Mouse (Mus musculus): ENCODE measurements around the gene Usp10.

DNA sequence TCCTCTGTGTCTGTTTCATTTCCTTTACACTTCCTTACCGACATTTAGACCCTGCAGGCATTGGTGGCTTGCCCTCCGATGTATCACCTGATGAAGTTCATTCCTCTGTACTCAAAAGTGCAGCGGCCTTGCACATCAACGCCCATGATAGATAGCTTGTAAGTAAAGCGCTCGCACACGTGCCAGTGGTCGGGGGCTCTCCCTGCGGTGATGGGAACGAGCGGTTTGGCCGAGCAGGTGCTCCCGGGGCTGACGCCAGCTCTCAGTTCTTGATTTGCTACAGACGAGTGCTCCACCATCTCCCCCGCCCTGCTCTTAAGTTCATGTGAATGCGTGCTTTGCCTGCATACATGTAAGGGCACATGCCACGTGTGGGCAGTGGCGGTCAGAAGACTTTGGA, 37.5 kb downstream of the Usp10 start:
- TF ChIP-seq EP300 (IDR thresholded peaks at IDR 0.05; ENCODE audit: low read depth) (no peak), CTCF (IDR thresholded peaks at IDR 0.05; ENCODE audit: low read depth) (no peak)
